Mouse (Mus musculus) left cerebral cortex, adult 11 months (tissue): ENCODE measurements around the gene 4930432M17Rik.

Experiments
- DNase-seq: peaks from one replicate; pipeline ENCODE4 v3.0.0; 2022; ENCODE audit warnings: low spot score

The 4930432M17Rik gene

GRCm38 (mm10) chr3:121670462-121670861 lies at the start of gene 4930432M17Rik:
TSS of gene 4930432M17Rik (plus strand) at chr3:121670762.
- DNase-seq: no peak

- no peak for DNase-seq
Observed at GRCm38 (mm10) chr3:121625662-121626061, 44.9 kb upstream of the 4930432M17Rik start.

GRCm38 (mm10) chr3:121626273-121626672 lies 44.3 kb upstream of the 4930432M17Rik start:
- no peak for DNase-seq

- DNase-seq: no peak
Observed at GRCm38 (mm10) chr3:121628245-121628644, 42.3 kb upstream of the 4930432M17Rik start.

- DNase-seq: no peak
Observed at GRCm38 (mm10) chr3:121630626-121631025, 39.9 kb upstream of the 4930432M17Rik start.

- DNase-seq: no peak
Observed at GRCm38 (mm10) chr3:121634963-121635362, 35.6 kb upstream of the 4930432M17Rik start.

GRCm38 (mm10) chr3:121635505-121635904 lies 35.1 kb upstream of the 4930432M17Rik start:
- DNase-seq: no peak

GRCm38 (mm10) chr3:121636315-121636714 lies 34.2 kb upstream of the 4930432M17Rik start:
- DNase-seq: peak; percentile 48

GRCm38 (mm10) chr3:121636748-121637147 lies 33.8 kb upstream of the 4930432M17Rik start:
- no peak for DNase-seq

GRCm38 (mm10) chr3:121637792-121638191 lies 32.8 kb upstream of the 4930432M17Rik start:
- no peak for DNase-seq

- DNase-seq: no peak
Observed at GRCm38 (mm10) chr3:121638241-121638640, 32.3 kb upstream of the 4930432M17Rik start.

GRCm38 (mm10) chr3:121640611-121641010 lies 30.0 kb upstream of the 4930432M17Rik start:
- DNase-seq: no peak

- no peak for DNase-seq
Observed at GRCm38 (mm10) chr3:121643236-121643635, 27.3 kb upstream of the 4930432M17Rik start.

- no peak for DNase-seq
Observed at GRCm38 (mm10) chr3:121645447-121645846, 25.1 kb upstream of the 4930432M17Rik start.

GRCm38 (mm10) chr3:121646364-121647048 lies 24.1 kb upstream of the 4930432M17Rik start:
- DNase-seq: no peak

- no peak for DNase-seq
Observed at GRCm38 (mm10) chr3:121648238-121648778, 22.3 kb upstream of the 4930432M17Rik start.

GRCm38 (mm10) chr3:121650052-121650671 lies 20.4 kb upstream of the 4930432M17Rik start:
- DNase-seq: no peak

GRCm38 (mm10) chr3:121651710-121652109 lies 18.9 kb upstream of the 4930432M17Rik start:
- no peak for DNase-seq

- DNase-seq: no peak
Observed at GRCm38 (mm10) chr3:121652186-121652585, 18.4 kb upstream of the 4930432M17Rik start.

- DNase-seq: no peak
Observed at GRCm38 (mm10) chr3:121656922-121657321, 13.6 kb upstream of the 4930432M17Rik start.

- DNase-seq: no peak
Observed at GRCm38 (mm10) chr3:121662705-121663469, 7.7 kb upstream of the 4930432M17Rik start.

- DNase-seq: no peak
Observed at GRCm38 (mm10) chr3:121663470-121663847, 7.1 kb upstream of the 4930432M17Rik start.
